In genomic region chr14:73381559-73381958, GRCm38 (mm10) we compare ENCODE assay signal across 10 mouse cellular contexts. TPM values are rescaled to one million over a fixed set of nuclear protein-coding genes. Genes with fewer than 3 reads are reported as not detected.
DNase-seq lines count a peak whose midpoint lies in the region; ATAC-seq and TF ChIP-seq lines count a peak whose summit lies in the region.
"Had no signal": no experiment of that assay in that cellular context is flagged by ENCODE, and none has a peak within 500 bp of the region (broad histone marks: within the 10 kb centered on the region; RNA-seq: fewer than 3 reads in every experiment).

No protein-coding gene starts in this region.

- H3K9ac ChIP-seq in heart, adult 2 months (ENCODE audit: low read depth, low read length) = no peak overlapping the region; the same call in none of the 2 replicates
- H3K9ac ChIP-seq in embryonic facial prominence, embryonic 14.5 days (ENCODE audit: low read depth, low read length) = no peak overlapping the region
- no peak overlapping the region for H3K9ac ChIP-seq in midbrain, postnatal 0 days (replicated peaks; ENCODE audit: low read length, poor library complexity, severe bottlenecking)
- H3K9ac ChIP-seq: limb, embryonic 12.5 days had no signal

- 16% methylated on average over 4 of the region's 4 CpGs for WGBS in heart, adult 2 months
- 58% methylated on average over 4 of the region's 4 CpGs for WGBS in embryonic facial prominence, embryonic 14.5 days
- 54% methylated on average over 4 of the region's 4 CpGs for WGBS in midbrain, postnatal 0 days

- 0 out of 2 replicates have a peak, but pooled peaks have one; percentile 45 for TF ChIP-seq EP300 in heart, adult 2 months (IDR thresholded peaks at IDR 0.05; ENCODE audit: insufficient read depth, low read depth, low read length)

- H3K9me3 ChIP-seq in embryonic facial prominence, embryonic 14.5 days (ENCODE audit: control insufficient read depth, low read length) = no peaks in the 10 kb centered on the region
- no peaks in the 10 kb centered on the region for H3K9me3 ChIP-seq in midbrain, postnatal 0 days (ENCODE audit: low read length)
- H3K9me3 ChIP-seq: limb, embryonic 12.5 days had no signal

- ATAC-seq in embryonic facial prominence, embryonic 14.5 days (ENCODE audit: low read depth) = no peak
- ATAC-seq in midbrain, postnatal 0 days (ENCODE audit: low FRiP score) = no peak

- TF ChIP-seq POLR2A in heart, adult 2 months (IDR thresholded peaks at IDR 0.05; ENCODE audit: insufficient read depth, low read depth, low read length) = peak; percentile 43; the same call in 1 of the 2 replicates

- TF ChIP-seq CTCF in heart, adult 2 months (IDR thresholded peaks at IDR 0.05) = no peak
- no peak for TF ChIP-seq CTCF in left cerebral cortex, adult 2 months (IDR thresholded peaks at IDR 0.05)
- TF ChIP-seq CTCF in midbrain, postnatal 0 days (IDR thresholded peaks at IDR 0.05) = no peak

- peak overlapping the region; percentile 98 for H3K4me3 ChIP-seq in heart, adult 2 months
- peak overlapping the region; percentile 91 for H3K4me3 ChIP-seq in left cerebral cortex, adult 2 months
- no peak overlapping the region for H3K4me3 ChIP-seq in embryonic facial prominence, embryonic 14.5 days (ENCODE audit: low read depth, low read length)
- H3K4me3 ChIP-seq in midbrain, postnatal 0 days (ENCODE audit: low read depth, low read length) = peak overlapping the region; percentile 100; the same call in 1 of the 2 replicates
- H3K4me3 ChIP-seq: limb, embryonic 12.5 days had no signal

- intact Hi-C loops in heart, adult 2 months (cut with DNase I) = no loop called here
- intact Hi-C loops in heart, postnatal 25 days (cut with DNase I) = loop anchor here (5.0 to 10.0 kb wide), 3 partner anchors 34 to 137 kb away; no protein-coding TSS in a partner anchor
- intact Hi-C loops in left cerebral cortex, adult 2 months (cut with DNase I) = no loop called here
- intact Hi-C loops in left cerebral cortex, postnatal 36 days (cut with DNase I) = loop anchor here (5.0 to 10.0 kb wide), 2 partner anchors 54 to 123 kb away; partner anchors contain the start of gene Rb1

- peak overlapping the region; percentile 7; the same call in 1 of the 2 replicates for H3K4me2 ChIP-seq in embryonic facial prominence, embryonic 14.5 days (ENCODE audit: low read depth, low read length)
- H3K4me2 ChIP-seq in midbrain, postnatal 0 days (ENCODE audit: low read depth, low read length, poor library complexity, severe bottlenecking) = peak overlapping the region; percentile 73; the same call in 1 of the 2 replicates

- DNase-seq in heart, adult 2 months = no peak
- DNase-seq in heart, postnatal 25 days (ENCODE audit: low spot score) = no peak
- DNase-seq in left cerebral cortex, adult 2 months (ENCODE audit: extremely low spot score in 1 of 2, low spot score in 2 of 2) = no peak
- no peak for DNase-seq in left cerebral cortex, postnatal 36 days (ENCODE audit: low spot score in 2 of 2)
- DNase-seq in embryonic facial prominence, embryonic 14.5 days (ENCODE audit: low spot score) = no peak
- no peak for DNase-seq in midbrain, postnatal 0 days (ENCODE audit: low spot score)
- DNase-seq in natural killer cell, adult 2 months (ENCODE audit: low spot score in 2 of 2) = no peak
- no peak for DNase-seq in cerebellum, postnatal 4 days (ENCODE audit: low spot score in 2 of 2)
- DNase-seq: gastrocnemius, postnatal 36 days had no signal

- peak overlapping the region; percentile 100 for H3K27ac ChIP-seq in heart, adult 2 months
- H3K27ac ChIP-seq in left cerebral cortex, adult 2 months = peak overlapping the region; percentile 100
- H3K27ac ChIP-seq in embryonic facial prominence, embryonic 14.5 days (replicated peaks; ENCODE audit: low read depth, low read length) = no peak overlapping the region
- no peak overlapping the region for H3K27ac ChIP-seq in midbrain, postnatal 0 days (ENCODE audit: low read depth, low read length)
- H3K27ac ChIP-seq: limb, embryonic 12.5 days had no signal

- H3K36me3 ChIP-seq in heart, adult 2 months (ENCODE audit: control insufficient read depth, insufficient read depth, low read length) = peaks cover 59% of the 10 kb centered on the region
- peaks cover 19% of the 10 kb centered on the region for H3K36me3 ChIP-seq in embryonic facial prominence, embryonic 14.5 days (ENCODE audit: control insufficient read depth, insufficient read depth, low read length)
- H3K36me3 ChIP-seq in midbrain, postnatal 0 days (ENCODE audit: insufficient read depth, low read length) = peaks cover 3% of the 10 kb centered on the region; the same call in 1 of the 2 replicates

- H3K4me1 ChIP-seq in heart, adult 2 months (ENCODE audit: control insufficient read depth, insufficient read depth, low read length) = peaks cover 26% of the 10 kb centered on the region
- H3K4me1 ChIP-seq in embryonic facial prominence, embryonic 14.5 days (ENCODE audit: control insufficient read depth, insufficient read depth, low read length) = peaks cover 22% of the 10 kb centered on the region
- H3K4me1 ChIP-seq in midbrain, postnatal 0 days (ENCODE audit: insufficient read depth, low read length) = peaks cover 10% of the 10 kb centered on the region; the same call in 1 of the 2 replicates

- H3K79me2 ChIP-seq in heart, adult 2 months (replicated peaks; ENCODE audit: control insufficient read depth, insufficient read depth, low read length) = peaks cover 8% of the 10 kb centered on the region

- H3K27me3 ChIP-seq in heart, adult 2 months (ENCODE audit: control insufficient read depth, insufficient read depth, low read length) = no peaks in the 10 kb centered on the region
- no peaks in the 10 kb centered on the region for H3K27me3 ChIP-seq in embryonic facial prominence, embryonic 14.5 days (replicated peaks; ENCODE audit: control insufficient read depth, insufficient read depth, low read length)
- H3K27me3 ChIP-seq in midbrain, postnatal 0 days (ENCODE audit: insufficient read depth, low read length) = no peaks in the 10 kb centered on the region
- H3K27me3 ChIP-seq: limb, embryonic 12.5 days had no signal

RNA-seq across cellular contexts. Expression of gene Itm2b, which starts 3.5 kb away (rescaled TPM):
- 100 to 1,000 TPM; 724 to 814 TPM for total RNA-seq in heart, adult 2 months (2021)
- polyA plus RNA-seq in heart, adult 2 months (2012; rRNA removed) = 771 and 1,125 TPM in 2 replicates
- total RNA-seq in heart, postnatal 25 days (2021) = 100 to 1,000 TPM; 627 to 640 TPM
- 100 to 1,000 TPM; 721 to 748 TPM for total RNA-seq in left cerebral cortex, adult 2 months (2021)
- total RNA-seq in left cerebral cortex, postnatal 36 days (2021) = 100 to 1,000 TPM; 725 to 789 TPM
- 936 and 968 TPM in 2 replicates for polyA plus RNA-seq in embryonic facial prominence, embryonic 14.5 days (2014; fragmentation: Nextera tagmentation; extraction: Ambion mirVana)
- 381 and 427 TPM in 2 replicates for total RNA-seq in midbrain, postnatal 0 days (2014; rRNA removed)
- 855 and 913 TPM in 2 replicates for polyA plus RNA-seq in midbrain, postnatal 0 days (2015; fragmentation: Nextera tagmentation; extraction: Ambion mirVana)

RNA-seq across cellular contexts. Expression of gene Rb1, which starts 55.9 kb away (rescaled TPM):
- total RNA-seq in heart, adult 2 months (2021) = 10 to 100 TPM; 18.2 to 19.2 TPM
- polyA plus RNA-seq in heart, adult 2 months (2012; rRNA removed) = 5.1 and 9.6 TPM in 2 replicates
- 10 to 100 TPM; 16.4 to 18.7 TPM for total RNA-seq in heart, postnatal 25 days (2021)
- total RNA-seq in left cerebral cortex, adult 2 months (2021) = 10 to 100 TPM; 29.7 to 30.5 TPM
- 10 to 100 TPM; 27.4 to 33.2 TPM for total RNA-seq in left cerebral cortex, postnatal 36 days (2021)
- polyA plus RNA-seq in embryonic facial prominence, embryonic 14.5 days (2014; fragmentation: Nextera tagmentation; extraction: Ambion mirVana) = 30.1 and 30.4 TPM in 2 replicates
- 32.7 and 41.5 TPM in 2 replicates for total RNA-seq in midbrain, postnatal 0 days (2014; rRNA removed)
- 17.3 and 19.0 TPM in 2 replicates for polyA plus RNA-seq in midbrain, postnatal 0 days (2015; fragmentation: Nextera tagmentation; extraction: Ambion mirVana)

Comparison
In these comparisons a context has a peak if more than half of its experiments do, and no peak if none do; other contexts are left out.
1. intact Hi-C loops: an anchor here in heart, postnatal 25 days (5.0 to 10.0 kb wide) and left cerebral cortex, postnatal 36 days (5.0 to 10.0 kb wide); none called in heart, adult 2 months and left cerebral cortex, adult 2 months.
2. H3K27ac ChIP-seq: peak in heart, adult 2 months (single experiment) and left cerebral cortex, adult 2 months (single experiment); none in embryonic facial prominence, embryonic 14.5 days (single experiment) and midbrain, postnatal 0 days (single experiment).